Mouse (Mus musculus): ENCODE data around the gene Hemk1. TPM values are rescaled to one million over a fixed set of nuclear protein-coding genes. Genes with fewer than 3 reads are reported as not detected.
A peak's percentile ranks its signal among the peaks of the same experiment; 100 is the strongest.

The Hemk1 gene
- polyA plus RNA-seq, 1 experiment from 2014 or later = 14.9 TPM

GRCm38 (mm10) chr9:107285009-107285408 is 53.1 kb downstream of the Hemk1 start:
- Histone ChIP-seq H3K9ac (replicated peaks) (no peak overlapping the region), H3K36me3 (no peaks in the 10 kb centered on the region), H3K27me3 (peaks cover 17% of the 10 kb centered on the region), H3K4me3 (no peak overlapping the region), H3K4me1 (peaks cover 16% of the 10 kb centered on the region), H3K27ac (replicated peaks) (no peak overlapping the region), H3K9me3 (no peaks in the 10 kb centered on the region), H3K4me2 (replicated peaks) (no peak overlapping the region)
- ATAC-seq (ENCODE audit: low FRiP score, low read depth) = no peak
- 17% methylated on average over 3 of the region's 3 CpGs for WGBS

DNA sequence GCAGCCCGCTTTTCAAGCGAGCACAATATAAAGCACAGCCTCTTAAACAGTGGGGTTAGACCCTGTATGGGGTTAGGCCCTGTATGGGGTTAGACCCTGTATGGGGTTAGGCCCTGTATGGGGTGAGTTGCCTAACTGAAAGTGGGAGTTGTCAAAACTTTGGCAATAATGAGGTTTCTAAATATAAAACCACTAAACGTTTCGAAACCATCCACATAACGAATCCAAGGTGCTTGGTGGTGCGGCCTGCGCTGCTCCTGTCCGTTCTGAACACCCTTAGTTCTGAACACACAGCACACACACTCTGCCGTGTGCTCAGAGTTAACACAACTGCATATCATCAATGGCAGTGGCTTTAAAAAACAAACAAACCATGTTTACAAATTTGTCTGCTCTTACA is 55.2 kb downstream of the Hemk1 start:
- Histone ChIP-seq H3K27ac (replicated peaks) (no peak overlapping the region), H3K4me3 (no peak overlapping the region), H3K27me3 (peaks cover 4% of the 10 kb centered on the region; the same call in 1 of the 2 replicates), H3K36me3 (no peaks in the 10 kb centered on the region), H3K9ac (replicated peaks) (no peak overlapping the region), H3K4me2 (replicated peaks) (no peak overlapping the region), H3K9me3 (no peaks in the 10 kb centered on the region), H3K4me1 (peaks cover 21% of the 10 kb centered on the region)
- WGBS = 93% methylated on average over 9 of the region's 9 CpGs
- no peak for ATAC-seq (ENCODE audit: low FRiP score, low read depth)

GRCm38 (mm10) chr9:107281241-107281987 is 56.7 kb downstream of the Hemk1 start:
- H3K4me2 ChIP-seq (replicated peaks) = no peak overlapping the region
- H3K4me3 ChIP-seq = no peak overlapping the region
- no peak overlapping the region for H3K27ac ChIP-seq (replicated peaks)
- H3K36me3 ChIP-seq = no peaks in the 10 kb centered on the region
- peaks cover 4% of the 10 kb centered on the region; the same call in 1 of the 2 replicates for H3K27me3 ChIP-seq
- 93% methylated on average over 5 of the region's 5 CpGs for WGBS
- no peak for ATAC-seq (ENCODE audit: low FRiP score, low read depth)
- peaks cover 21% of the 10 kb centered on the region for H3K4me1 ChIP-seq
- H3K9ac ChIP-seq (replicated peaks) = no peak overlapping the region
- H3K9me3 ChIP-seq = no peaks in the 10 kb centered on the region

GRCm38 (mm10) chr9:107280322-107281027 is 57.7 kb downstream of the Hemk1 start:
- WGBS = 37% methylated on average over 13 of the region's 13 CpGs
- H3K4me1 ChIP-seq = peaks cover 21% of the 10 kb centered on the region
- H3K4me2 ChIP-seq (replicated peaks) = peak overlapping the region; percentile 28; the same call in 1 of the 2 replicates
- H3K4me3 ChIP-seq = no peak overlapping the region
- peaks cover 4% of the 10 kb centered on the region; the same call in 1 of the 2 replicates for H3K27me3 ChIP-seq
- no peak for ATAC-seq (ENCODE audit: low FRiP score, low read depth)
- H3K9me3 ChIP-seq = no peaks in the 10 kb centered on the region
- no peak overlapping the region for H3K27ac ChIP-seq (replicated peaks)
- H3K36me3 ChIP-seq = no peaks in the 10 kb centered on the region
- no peak overlapping the region; the same call in 1 of the 2 replicates for H3K9ac ChIP-seq (replicated peaks)

DNA sequence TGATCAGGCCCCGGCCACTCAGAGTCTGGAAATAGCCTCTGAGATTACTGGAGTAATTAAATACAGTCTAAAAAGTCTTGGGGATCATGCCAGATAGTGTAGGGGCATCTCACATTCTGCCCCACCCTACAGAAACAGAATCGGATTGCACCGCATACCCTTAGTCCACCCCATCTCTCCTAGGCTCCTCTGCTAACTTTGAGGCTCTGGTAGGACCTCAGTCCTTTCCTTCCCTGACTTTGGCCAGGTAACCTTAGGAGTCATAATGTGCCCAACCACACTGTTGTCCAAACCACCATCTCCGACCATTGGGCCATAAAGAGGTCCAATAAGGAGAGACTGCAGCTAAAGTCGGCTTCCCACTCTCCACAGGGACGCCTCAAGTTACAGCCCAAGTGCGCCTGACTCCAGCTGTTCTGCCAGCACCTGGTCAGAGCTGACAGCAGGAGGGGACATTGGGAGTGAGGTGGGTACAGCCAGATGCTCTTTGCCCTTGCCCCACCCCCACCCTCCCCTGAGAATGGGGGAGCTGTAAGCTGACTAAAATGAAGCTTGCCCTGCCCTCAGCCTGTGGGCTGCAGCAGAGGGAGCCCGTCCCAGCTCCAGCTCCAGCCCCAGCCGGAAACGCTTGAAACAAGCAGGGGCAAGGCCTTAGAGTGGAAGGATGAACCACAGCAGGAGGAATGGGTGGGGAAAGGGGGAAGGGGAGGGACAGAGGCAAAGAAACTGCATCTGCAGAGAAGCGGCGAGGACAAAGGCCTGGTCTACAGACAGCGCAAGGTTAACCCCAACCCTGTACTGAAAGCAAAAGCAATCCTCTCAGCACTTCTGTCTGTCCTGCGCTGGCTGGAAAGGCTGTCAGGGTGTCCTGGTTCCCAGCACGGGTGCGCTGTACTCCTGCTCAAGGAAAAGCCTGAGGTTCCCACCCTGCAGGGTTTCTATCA is 58.5 kb downstream of the Hemk1 start:
- H3K9me3 ChIP-seq = no peaks in the 10 kb centered on the region
- ATAC-seq (ENCODE audit: low FRiP score, low read depth) = no peak
- peaks cover 21% of the 10 kb centered on the region for H3K4me1 ChIP-seq
- no peak overlapping the region for H3K4me3 ChIP-seq
- H3K4me2 ChIP-seq (replicated peaks) = peak overlapping the region; percentile 28
- no peaks in the 10 kb centered on the region for H3K36me3 ChIP-seq
- no peak overlapping the region; the same call in 1 of the 2 replicates for H3K9ac ChIP-seq (replicated peaks)
- H3K27ac ChIP-seq (replicated peaks) = no peak overlapping the region
- peaks cover 4% of the 10 kb centered on the region; the same call in 1 of the 2 replicates for H3K27me3 ChIP-seq
- 25% methylated on average over 16 of the region's 16 CpGs for WGBS

- WGBS = 65% methylated on average over 8 of the region's 8 CpGs
- H3K4me3 ChIP-seq = no peak overlapping the region
- ATAC-seq (ENCODE audit: low FRiP score, low read depth) = no peak
- H3K4me2 ChIP-seq (replicated peaks) = no peak overlapping the region
- no peaks in the 10 kb centered on the region for H3K9me3 ChIP-seq
- H3K9ac ChIP-seq (replicated peaks) = no peak overlapping the region
- peaks cover 21% of the 10 kb centered on the region for H3K4me1 ChIP-seq
- peaks cover 4% of the 10 kb centered on the region; the same call in 1 of the 2 replicates for H3K27me3 ChIP-seq
- no peaks in the 10 kb centered on the region for H3K36me3 ChIP-seq
- no peak overlapping the region for H3K27ac ChIP-seq (replicated peaks)
Measured at GRCm38 (mm10) chr9:107278527-107279377, 59.4 kb downstream of the Hemk1 start.

DNA sequence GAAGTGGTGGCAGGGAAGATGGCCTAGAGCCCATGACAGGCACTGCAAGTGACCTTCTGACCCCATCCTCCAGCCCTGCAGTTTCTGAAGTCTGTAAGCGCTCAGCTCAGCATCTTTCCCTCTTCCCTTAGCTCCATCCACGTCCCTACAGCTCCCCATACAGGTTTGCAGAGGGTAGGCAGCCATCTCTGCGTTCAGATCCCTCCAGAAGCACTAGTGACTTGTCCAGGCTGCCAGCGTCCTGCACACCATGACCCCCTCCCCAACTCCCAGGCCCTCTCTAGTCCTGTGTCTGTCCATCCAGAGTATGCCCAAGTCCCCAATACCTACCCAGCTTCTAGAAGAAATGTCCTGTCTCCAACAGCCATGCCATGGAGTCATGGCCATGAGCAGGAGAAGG is 60.0 kb downstream of the Hemk1 start:
- 46% methylated on average over 4 of the region's 4 CpGs for whole genome bisulfite sequencing
- Histone ChIP-seq H3K9ac (replicated peaks) (no peak overlapping the region), H3K9me3 (no peaks in the 10 kb centered on the region), H3K4me2 (replicated peaks) (no peak overlapping the region), H3K4me1 (peaks cover 21% of the 10 kb centered on the region), H3K27ac (replicated peaks) (no peak overlapping the region), H3K4me3 (no peak overlapping the region), H3K36me3 (no peaks in the 10 kb centered on the region), H3K27me3 (peaks cover 4% of the 10 kb centered on the region; the same call in 1 of the 2 replicates)
- ATAC-seq (ENCODE audit: low FRiP score, low read depth) = no peak

DNA sequence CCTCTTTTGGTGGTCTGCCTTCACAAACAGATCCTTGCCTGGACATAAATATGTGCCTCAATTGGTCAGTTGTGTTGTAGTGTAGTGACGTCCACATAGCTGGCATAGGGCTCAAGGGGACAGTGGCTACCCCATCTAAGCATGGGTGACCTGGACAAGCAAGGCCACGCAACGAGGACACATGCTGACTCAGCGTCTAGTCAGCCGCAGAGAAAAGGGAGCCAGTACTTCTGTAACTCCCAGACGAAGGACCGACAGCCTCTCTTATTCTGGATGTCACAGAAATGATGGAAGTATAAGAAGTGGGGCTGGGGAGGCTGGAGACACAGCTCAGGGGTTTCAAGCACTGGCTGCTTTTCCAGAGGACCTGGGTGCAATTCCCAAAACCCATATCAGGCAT is 60.5 kb downstream of the Hemk1 start:
- peaks cover 4% of the 10 kb centered on the region; the same call in 1 of the 2 replicates for H3K27me3 ChIP-seq
- H3K9me3 ChIP-seq = no peaks in the 10 kb centered on the region
- peaks cover 21% of the 10 kb centered on the region for H3K4me1 ChIP-seq
- 86% methylated on average over 7 of the region's 7 CpGs for WGBS
- H3K4me2 ChIP-seq (replicated peaks) = no peak overlapping the region
- H3K4me3 ChIP-seq = no peak overlapping the region
- no peak overlapping the region for H3K9ac ChIP-seq (replicated peaks)
- no peak overlapping the region for H3K27ac ChIP-seq (replicated peaks)
- ATAC-seq (ENCODE audit: low FRiP score, low read depth) = no peak
- H3K36me3 ChIP-seq = no peaks in the 10 kb centered on the region

Other genes starting within 250 kb of the Hemk1 start
- 14.5 and 15.3 TPM in 2 replicates for gene Dock3, start 106.4 kb downstream of the Hemk1 start, polyA plus RNA-seq (2016; fragmentation: Nextera tagmentation; extraction: Ambion mirVana)
- 2.6 and 3.4 TPM in 2 replicates for gene Mapkapk3, start 48.5 kb downstream of the Hemk1 start, polyA plus RNA-seq (2016; fragmentation: Nextera tagmentation; extraction: Ambion mirVana)
- gene Cish, start 42.3 kb downstream of the Hemk1 start, polyA plus RNA-seq (2016; fragmentation: Nextera tagmentation; extraction: Ambion mirVana) = 6.6 and 6.8 TPM in 2 replicates
- gene 6430571L13Rik, start 2.3 kb upstream of the Hemk1 start, polyA plus RNA-seq (2016; fragmentation: Nextera tagmentation; extraction: Ambion mirVana) = 3.1 and 4.2 TPM in 2 replicates
- 3.7 and 4.1 TPM in 2 replicates for gene Cacna2d2, start 61.3 kb upstream of the Hemk1 start, polyA plus RNA-seq (2016; fragmentation: Nextera tagmentation; extraction: Ambion mirVana)
- gene Tmem115, start 195.6 kb upstream of the Hemk1 start, polyA plus RNA-seq (2016; fragmentation: Nextera tagmentation; extraction: Ambion mirVana) = 43.6 TPM in 2 replicates
- 19.3 and 19.4 TPM in 2 replicates for gene Cyb561d2, start 203.8 kb upstream of the Hemk1 start, polyA plus RNA-seq (2016; fragmentation: Nextera tagmentation; extraction: Ambion mirVana)
- 48.1 and 48.4 TPM in 2 replicates for gene Nprl2, start 203.9 kb upstream of the Hemk1 start, polyA plus RNA-seq (2016; fragmentation: Nextera tagmentation; extraction: Ambion mirVana)
- gene Zmynd10, start 208.9 kb upstream of the Hemk1 start, polyA plus RNA-seq (2016; fragmentation: Nextera tagmentation; extraction: Ambion mirVana) = 1.1 and 2.6 TPM in 2 replicates
- gene Rassf1, start 213.2 kb upstream of the Hemk1 start, polyA plus RNA-seq (2016; fragmentation: Nextera tagmentation; extraction: Ambion mirVana) = 43.6 and 48.9 TPM in 2 replicates
- 90.1 and 95.0 TPM in 2 replicates for gene Tusc2, start 224.9 kb upstream of the Hemk1 start, polyA plus RNA-seq (2016; fragmentation: Nextera tagmentation; extraction: Ambion mirVana)
- 112 and 116 TPM in 2 replicates for gene Hyal2, start 229.6 kb upstream of the Hemk1 start, polyA plus RNA-seq (2016; fragmentation: Nextera tagmentation; extraction: Ambion mirVana)
- gene Hyal1, start 238.6 kb upstream of the Hemk1 start, polyA plus RNA-seq (2016; fragmentation: Nextera tagmentation; extraction: Ambion mirVana) = 9.0 and 10.1 TPM in 2 replicates
- gene Naa80, start 240.5 kb upstream of the Hemk1 start, polyA plus RNA-seq (2016; fragmentation: Nextera tagmentation; extraction: Ambion mirVana) = 14.5 and 14.7 TPM in 2 replicates
- 0.41 and 1.1 TPM in 2 replicates for gene Hyal3, start 242.5 kb upstream of the Hemk1 start, polyA plus RNA-seq (2016; fragmentation: Nextera tagmentation; extraction: Ambion mirVana)
- gene Ifrd2, start 249.3 kb upstream of the Hemk1 start, polyA plus RNA-seq (2016; fragmentation: Nextera tagmentation; extraction: Ambion mirVana) = 20.1 and 21.1 TPM in 2 replicates